Mouse (Mus musculus) left cerebral cortex, postnatal 25 days (tissue): ENCODE measurements at regions not wholly inside any gene's neighbourhood (a gene's known extent, or its start where the extent isn't known, plus 50 kb on each side); places are given as distances from the start of the nearest gene placed in this dataset.

Experiments
- DNase-seq, 2 experiments: peaks; one replicate each; pipeline ENCODE4 v3.0.0; 2022; ENCODE audit warnings: low spot score in 2 of 2, mixed read lengths in 1 of 2
- intact Hi-C: fragments of 180-260 bp; cut with DNase I; formaldehyde crosslinking; loops from one replicate; pipeline ENCODE4 v1.15.1; 2025

DNA sequence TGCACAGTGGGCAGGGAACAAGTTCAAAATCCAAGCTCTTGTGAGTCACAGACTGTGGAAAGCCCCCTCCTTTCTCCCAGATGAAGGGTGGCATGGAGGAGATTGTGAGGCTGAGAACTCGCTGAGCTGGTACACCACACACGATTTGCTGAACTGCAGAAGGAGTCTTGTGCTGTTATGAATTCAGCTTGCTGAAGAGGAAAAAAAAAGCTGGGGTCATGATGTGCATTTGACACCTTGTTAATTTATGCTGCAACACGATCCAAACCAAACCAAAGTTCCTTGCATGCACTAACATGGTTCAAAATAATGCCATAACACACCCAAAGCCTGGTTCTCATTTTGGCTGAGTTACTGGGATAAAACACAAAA lies 485.9 kb downstream of the Hdgfl1 start:
- no peak for DNase-seq
- intact Hi-C loops, result no loop called here

DNA sequence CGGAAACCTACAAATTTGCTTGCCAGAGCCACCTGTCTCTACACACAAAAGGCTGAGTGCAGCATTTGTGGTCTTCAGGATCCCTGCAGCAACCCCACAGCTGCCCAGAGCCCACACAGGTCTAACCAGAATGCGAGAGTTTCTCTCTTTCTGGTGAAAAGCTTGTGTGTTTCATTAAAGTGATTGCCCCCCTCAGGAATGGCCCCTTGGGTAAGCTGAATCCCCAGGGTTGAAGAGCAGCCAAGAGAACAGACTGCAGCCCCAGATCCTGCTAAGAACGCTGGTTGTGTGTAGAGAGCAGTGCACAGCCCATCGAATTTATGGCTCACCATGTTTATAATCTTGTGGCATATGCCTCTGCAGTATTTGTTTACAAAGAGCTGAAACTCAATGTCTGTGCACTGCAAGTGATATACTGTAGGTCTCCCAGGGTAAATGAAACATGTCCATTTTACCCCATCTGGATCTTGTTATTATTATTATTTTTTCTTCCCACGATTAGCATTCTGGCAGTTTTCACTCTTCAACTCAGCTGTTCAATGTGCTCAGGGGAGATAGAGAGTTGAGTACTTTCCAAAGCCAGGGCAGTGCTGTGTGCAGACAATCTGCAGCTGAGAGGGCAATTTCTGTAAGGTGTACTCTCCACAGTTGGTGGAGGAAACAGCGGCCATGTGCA lies 486.4 kb downstream of the Hdgfl1 start:
- intact Hi-C loops, result no loop called here
- no peak for DNase-seq

DNA sequence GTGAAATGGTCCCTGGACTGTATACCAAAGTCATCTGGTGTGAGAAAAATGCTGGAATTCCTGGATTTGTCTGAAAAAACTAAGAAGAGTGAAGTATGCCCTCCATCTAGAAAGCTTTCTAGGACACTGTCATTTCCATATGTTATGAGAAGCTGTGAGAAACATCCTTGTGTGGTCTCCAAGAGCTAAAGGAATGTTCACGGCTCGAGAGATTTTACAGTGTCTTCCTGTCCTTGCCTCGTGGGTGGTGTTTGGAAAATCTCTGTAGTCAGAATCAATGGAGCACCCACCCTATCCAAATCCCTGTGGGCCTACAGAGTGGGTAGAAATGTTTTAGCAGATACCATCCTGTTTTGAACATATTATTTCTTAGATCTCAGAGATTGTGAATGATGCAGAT lies 487.7 kb downstream of the Hdgfl1 start:
- DNase-seq, result peak in 1 of 2 experiments; percentile 61
- intact Hi-C loops, result no loop called here

DNA sequence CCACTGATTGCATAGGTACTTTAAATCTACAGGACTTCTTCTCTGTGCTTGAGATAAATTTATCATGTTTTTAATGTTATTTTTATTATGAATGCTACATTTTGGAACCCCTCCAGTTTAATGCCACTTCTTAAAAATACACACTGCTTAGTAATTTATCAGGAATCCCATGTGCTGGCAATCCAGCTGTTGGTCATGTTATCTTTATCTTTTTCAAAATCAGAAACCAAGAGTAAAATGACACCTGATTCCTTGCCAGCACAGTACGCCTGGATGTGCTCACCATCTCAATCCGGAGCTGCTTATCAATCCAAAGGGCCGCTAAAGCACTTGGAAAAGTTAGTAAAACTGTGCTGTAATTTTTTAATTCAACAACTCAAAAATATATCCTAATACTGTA lies 497.1 kb downstream of the Hdgfl1 start:
- intact Hi-C loops, result no loop called here
- no peak for DNase-seq

DNA sequence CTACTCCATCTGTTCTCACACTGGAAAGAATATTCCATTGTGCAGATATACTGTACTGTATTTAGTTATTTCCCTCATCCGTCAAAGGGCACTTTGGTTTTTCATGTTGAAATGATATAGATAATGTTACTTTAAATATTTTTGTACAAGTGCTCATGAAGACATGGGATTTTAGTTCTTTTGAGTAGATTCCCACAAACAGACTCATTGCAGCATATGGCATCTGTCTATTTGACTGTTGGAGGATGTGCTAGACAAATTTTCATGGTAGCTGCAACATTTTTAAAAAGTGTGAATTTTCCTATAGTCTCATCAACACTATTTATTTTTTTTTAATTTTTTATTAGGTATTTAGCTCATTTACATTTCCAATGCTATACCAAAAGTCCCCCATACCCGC lies 502.5 kb downstream of the Hdgfl1 start:
- intact Hi-C loops, result no loop called here
- peak in 1 of 2 experiments; percentile 31 for DNase-seq

DNA sequence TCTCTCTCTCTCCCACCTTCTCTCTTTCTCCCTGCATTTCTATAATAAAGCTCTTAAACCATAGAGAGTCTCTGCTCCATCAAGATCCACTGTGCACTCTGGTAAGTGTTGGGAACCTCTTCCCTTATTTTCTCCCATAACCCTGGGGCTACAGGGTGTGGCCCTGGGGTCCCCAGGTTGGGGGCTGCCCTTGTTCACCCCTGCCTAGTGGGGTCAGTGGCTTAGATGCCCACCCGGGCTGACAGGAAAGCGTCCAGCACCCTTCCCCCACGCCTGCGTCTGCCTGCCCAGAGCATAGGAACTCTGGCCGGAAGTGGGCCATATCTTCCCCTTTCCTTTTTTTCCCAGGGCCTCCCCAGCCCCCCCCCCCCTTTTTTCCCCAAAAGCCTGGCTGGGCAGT lies 534.0 kb downstream of the Hdgfl1 start:
- no peak for DNase-seq

DNA sequence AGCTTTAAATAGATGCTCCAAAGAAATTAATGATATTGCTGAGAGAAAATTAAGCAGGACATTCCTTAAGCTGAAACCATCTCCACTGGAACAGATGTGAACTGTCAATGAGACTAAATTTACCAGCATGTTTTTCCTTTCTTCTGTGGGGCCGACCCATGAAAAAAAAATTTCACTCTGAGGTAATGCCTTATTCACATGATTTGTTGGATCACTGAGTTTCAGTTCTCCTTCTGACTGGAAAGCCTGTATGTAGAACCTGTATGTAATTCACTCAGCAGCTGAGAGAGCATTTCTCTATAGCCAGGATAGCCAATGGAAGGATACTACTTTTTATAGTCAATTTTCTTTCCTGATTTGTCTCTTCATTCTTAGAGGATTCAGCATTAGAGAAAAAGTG lies 535.3 kb downstream of the Hdgfl1 start:
- intact Hi-C loops, result no loop called here

More for the DNA sequence above, 534.0 kb downstream of the Hdgfl1 start:
- intact Hi-C loops, result no loop called here

DNA sequence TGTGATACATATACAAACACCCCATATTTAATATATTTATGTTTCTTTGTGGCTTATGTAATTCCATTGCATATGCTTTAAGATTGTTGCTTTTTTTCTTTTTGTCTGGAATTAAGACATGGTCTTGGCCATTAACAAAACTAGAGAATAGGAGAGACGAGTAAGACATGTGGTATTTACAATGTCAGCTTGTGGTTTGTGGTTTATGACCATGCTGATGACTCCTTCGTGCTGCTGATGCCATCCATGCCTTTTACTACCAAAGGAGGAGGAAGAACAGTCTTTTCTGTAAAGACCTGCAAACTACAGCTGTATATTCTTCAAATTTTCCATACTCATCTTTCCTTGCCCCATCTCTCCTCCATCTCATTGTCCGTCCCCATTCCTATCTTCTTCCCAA lies 552.7 kb downstream of the Hdgfl1 start:
- intact Hi-C loops, result no loop called here
- DNase-seq, result no peak

More for the DNA sequence above, 535.3 kb downstream of the Hdgfl1 start:
- DNase-seq, result no peak

DNA sequence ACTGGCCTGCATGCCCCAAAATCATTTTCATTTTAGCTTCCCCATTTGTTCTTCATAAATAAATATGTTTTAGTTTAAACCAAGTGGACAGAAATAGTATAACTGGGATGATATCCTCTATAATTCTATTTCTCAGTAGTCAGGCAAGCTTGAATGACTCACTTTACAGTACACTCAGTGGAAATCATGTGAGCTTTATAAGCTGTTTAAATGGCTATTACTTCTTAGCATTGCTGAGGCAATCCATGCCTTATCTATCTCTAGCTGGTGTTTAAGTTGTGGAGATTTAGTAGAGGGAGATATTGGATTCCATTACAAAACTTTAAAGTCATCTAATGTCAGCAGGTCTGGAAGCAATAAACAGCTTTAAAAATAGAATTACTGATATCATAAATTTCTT lies 553.4 kb downstream of the Hdgfl1 start:
- intact Hi-C loops, result no loop called here
- DNase-seq, result no peak

DNA sequence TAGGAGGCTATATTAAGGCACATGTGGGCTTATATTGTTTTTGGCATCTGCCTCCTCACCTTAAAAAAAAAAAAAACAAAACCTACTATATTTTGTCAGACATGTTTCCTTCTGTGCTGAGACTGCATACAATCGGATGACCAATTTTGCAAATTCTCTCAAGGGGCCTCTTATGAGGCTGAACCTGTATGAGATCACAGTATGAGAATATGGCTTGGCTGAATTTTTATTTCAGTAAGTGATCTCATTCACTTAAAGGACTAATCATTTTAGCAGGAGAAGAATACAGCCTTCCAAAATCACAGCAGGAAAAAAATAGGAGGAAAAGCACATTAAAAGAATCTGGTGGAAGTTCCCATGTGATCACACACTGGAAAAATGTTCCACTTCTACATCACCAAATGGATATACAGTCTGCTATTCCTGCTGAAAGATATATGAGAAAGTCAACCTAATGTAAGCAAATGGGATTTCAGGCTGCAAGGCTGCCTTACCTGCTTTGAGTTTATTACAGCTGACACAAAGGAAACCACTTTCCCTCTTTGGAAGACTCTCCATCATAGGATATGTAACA lies 564.3 kb downstream of the Hdgfl1 start:
- no peak for DNase-seq
- intact Hi-C loops, result no loop called here

DNA sequence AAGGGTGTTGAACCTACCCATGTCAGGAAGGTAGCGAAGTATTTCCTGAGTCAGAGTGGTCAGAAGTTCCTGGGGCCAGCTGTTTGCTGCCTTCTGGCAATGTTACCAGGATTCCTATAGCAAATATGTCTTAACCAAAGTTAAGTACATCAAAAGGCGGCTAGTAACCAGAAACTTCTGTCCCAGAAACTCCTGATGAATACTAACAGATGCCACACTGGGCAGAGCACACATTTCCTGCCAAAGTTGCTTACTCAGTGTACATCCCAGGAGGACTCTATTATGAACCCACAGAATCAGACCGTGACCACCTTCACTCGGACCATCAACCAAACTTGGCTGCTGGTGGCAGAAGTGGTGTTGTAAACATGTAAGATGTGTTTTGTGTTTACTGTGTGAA lies 575.3 kb downstream of the Hdgfl1 start:
- intact Hi-C loops, result no loop called here
- no peak for DNase-seq

DNA sequence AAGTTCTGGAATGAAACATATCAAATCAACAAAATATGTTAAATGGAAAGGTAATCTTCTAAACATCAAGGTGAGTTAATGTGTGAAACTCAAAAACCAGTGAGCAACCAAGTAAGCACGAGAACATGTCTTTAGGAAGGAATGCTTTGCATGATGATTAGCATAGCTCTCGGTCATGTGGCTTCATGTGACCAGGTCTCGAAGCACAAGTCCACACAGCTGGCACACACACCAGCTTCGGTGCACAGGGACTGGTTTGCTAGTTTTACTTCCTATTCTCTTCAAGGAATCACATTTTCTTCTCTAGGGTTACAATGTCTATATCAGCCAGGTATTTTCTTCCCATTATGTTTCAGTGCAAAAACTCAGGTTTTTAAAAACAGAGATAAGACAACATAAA lies 586.1 kb downstream of the Hdgfl1 start:
- no peak for DNase-seq
- intact Hi-C loops, result no loop called here

DNA sequence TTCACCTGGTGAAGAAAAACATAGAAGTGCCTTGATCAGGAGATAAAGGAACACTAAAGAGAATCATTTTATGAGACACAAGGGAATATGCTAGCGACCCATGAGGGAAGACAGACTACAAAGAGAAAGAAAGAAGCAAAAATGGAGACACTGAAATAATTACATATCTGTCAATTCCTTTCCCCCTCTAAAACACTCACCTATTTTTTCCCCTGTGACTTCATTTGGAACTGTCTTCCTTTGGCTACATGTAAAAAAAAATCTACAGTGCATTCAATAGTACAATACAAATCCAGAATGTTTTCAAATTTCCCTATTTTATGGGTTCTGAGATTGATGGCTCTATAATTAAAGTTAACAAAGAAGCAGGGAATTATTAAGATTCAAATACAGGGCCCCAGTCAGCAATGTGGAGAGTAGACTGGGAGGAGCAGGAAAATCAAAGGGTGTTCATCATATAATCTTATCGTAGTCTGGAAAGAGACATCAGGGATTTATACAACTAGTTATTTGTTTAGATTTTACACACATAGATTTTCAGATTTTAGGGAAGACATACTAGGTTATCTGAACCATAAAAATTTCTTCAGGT lies 598.0 kb downstream of the Hdgfl1 start:
- DNase-seq, result no peak
- intact Hi-C loops, result no loop called here

DNA sequence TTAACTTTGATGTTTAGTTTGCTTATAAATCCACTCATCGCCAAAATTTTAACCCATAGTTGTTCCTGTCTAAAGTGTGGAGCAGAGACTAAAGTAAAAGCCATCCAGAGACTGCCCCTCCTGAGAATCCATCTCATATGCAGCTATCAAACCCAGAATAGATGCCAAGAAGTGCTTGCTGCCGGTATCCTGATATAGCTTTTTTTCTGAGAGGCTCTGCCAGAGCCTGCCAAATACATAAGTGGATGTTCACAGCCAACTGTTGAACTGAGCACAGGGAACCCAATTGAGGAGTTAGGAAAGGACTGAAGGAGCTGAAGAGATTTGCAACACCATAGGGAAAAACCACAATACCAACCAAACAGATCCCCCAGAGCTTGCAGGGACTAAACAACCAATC lies 600.3 kb downstream of the Hdgfl1 start:
- intact Hi-C loops, result no loop called here
- peak in 1 of 2 experiments; percentile 70 for DNase-seq

DNA sequence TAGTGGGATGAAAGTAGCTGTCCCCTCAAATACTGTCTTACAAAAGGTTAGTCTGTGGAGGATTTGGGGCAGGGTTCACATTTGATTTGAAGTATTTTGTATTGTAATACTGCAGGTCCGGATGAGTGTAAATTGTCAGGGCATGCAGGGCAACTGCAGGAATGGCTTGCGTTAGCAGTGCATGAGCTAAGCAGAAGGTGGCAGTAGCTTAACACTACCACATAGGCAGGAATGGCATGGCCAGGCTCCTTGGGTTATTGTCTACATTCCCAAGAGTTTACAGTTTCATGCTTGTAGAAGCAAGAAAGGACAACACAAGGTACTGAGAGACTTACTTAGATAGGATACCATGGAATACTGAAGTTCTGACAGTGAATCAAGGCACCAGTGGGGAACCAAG lies 611.3 kb downstream of the Hdgfl1 start:
- DNase-seq, result no peak
- intact Hi-C loops, result no loop called here

DNA sequence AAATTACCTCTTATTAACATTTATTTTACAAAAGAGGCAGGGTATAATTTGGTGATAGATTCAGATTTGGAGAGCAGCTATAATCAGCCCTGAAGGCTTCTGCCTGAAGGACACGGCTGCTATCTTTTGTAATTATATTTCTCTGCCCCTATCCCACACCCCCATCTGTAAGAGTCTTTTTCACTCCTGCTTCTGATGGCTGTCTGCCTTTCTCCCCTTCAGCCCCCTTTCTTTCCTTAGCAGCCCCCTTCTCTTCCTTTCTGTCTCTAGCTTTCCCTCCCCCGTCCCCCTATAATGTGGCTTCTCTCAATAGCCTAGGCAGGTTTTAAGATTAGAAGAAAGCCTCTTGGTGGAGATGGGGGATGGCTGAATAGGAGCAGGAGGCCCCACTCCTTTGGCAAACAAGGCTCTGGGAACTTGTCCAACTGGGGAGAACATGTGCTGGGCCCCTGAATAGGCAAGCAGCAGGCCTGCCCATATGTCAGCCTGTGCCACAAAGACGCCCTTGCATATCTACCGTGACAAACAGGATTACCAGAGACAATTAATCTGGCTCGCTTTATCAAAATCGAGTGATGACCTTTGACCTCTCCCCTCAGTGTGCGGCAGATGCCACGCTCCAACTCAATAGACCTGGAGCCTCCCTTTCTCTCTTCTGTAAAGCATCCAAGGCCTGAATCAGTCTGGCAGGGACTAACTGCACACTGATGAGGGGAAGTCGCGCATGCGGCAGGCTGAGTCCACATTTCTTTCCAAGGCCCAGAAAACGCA lies 615.1 kb downstream of the Hdgfl1 start:
- intact Hi-C loops, result no loop called here

DNA sequence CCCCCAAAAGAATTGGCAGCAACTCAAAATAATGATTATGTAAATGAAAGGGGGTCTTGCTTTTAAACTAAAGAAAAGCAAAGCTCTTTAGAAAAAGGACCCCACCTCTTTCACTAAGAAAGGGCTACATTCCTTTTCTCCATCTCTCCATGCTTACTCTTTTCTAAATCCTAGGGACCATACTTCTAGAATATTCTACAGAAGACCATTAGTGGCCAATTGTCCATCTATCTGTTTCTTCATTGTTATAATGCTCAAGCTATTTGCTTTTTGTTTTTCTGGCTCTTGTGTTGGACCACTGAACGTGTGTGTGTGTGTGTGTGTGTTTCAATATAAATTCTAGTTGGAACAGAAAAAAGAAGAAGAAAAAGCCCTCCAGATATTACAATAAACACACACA lies 615.7 kb downstream of the Hdgfl1 start:
- DNase-seq, result no peak
- intact Hi-C loops, result no loop called here

More for the DNA sequence above, 615.1 kb downstream of the Hdgfl1 start:
- peak; percentile 52 to 79 for DNase-seq

DNA sequence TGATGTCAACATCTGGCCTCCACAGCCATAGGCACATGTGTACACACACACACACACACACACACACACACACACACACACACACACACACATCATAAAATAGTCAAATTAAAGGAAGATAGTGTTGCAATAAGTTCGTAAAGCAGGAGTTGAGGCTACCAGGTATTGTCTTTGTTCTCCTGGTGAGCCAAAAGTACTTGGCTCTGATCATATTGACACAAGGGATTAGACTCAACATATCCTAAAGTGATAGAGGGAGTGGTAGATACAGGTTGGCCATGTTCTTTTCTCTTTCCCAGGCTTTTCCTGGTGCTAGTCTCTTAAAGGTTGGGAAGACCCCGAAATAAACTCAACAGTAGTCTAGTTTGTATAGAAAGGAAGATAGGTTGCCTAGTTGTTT lies 616.9 kb downstream of the Hdgfl1 start:
- DNase-seq, result no peak
- intact Hi-C loops, result no loop called here

DNA sequence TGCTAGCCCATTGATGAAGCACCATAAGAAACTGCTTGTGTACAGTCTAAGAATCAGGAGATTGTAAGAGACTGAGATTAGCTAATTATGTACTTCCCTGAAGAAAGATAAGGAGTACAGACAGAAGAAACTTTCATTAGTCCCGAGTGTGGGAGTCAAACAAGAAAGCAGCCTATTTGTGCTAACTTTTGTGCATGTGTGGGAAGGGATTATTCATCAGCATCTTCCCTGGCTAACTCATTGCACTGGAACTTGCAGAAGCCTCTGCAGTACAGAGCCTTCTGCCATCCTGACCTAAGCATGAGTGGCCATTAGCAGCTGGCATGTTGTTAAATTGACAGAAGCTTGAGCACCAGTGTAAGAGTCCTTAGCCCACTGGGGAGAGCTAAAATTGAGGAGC lies 619.5 kb downstream of the Hdgfl1 start:
- DNase-seq, result peak; percentile 4 to 53
- intact Hi-C loops, result no loop called here

DNA sequence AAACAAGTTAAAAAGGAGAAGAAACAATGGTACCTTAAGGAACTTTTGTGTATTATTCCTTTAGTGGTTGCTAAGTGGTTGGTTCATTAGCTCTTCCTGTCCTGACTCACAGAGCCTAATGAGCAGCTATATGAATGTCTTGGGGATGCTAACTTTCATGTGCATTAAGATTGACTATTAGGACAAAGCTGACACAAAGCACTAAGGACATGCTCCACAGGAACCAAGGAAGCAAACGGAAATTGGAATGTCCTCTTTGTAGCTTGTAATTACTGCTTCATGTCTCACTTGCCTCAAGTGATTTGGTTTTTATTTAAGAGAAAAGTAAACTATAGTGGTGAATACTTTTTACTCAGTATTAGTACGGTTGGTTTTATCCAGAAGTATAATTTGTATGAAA lies 627.2 kb downstream of the Hdgfl1 start:
- intact Hi-C loops, result no loop called here
- DNase-seq, result no peak

DNA sequence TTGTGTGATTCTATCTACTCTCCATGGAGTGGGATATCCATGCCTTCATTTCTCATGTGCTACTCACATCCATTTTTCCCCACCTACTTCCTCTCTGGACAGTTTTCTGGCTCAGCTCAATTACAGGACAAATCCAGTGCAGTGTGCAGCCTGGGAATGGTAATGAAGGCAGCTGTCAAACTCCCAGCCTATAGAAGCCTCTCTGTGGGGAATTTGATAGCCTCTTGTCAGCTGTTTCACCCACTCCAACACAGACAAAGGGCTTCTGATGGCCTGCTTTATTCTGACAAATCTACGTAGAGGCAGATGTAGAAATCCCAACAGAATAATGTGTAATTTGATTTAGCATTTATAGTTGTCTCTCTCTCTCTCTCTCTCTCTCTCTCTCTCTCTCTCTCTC lies 650.6 kb downstream of the Hdgfl1 start:
- intact Hi-C loops, result no loop called here
- peak in 1 of 2 experiments; percentile 2 for DNase-seq
